Mouse (Mus musculus): ENCODE results near the gene Stmn1.
"Not testable (repeated sequence)": the region's sequence is repeated elsewhere in the genome, so short reads cannot be mapped to it uniquely, and the experiment has no call there.

The Stmn1 gene

GRCm38 (mm10) chr4:134484231-134484630 is 16.1 kb downstream of the Stmn1 start:
- DNase-seq (ENCODE audit: low spot score in 2 of 2), result no peak

DNA sequence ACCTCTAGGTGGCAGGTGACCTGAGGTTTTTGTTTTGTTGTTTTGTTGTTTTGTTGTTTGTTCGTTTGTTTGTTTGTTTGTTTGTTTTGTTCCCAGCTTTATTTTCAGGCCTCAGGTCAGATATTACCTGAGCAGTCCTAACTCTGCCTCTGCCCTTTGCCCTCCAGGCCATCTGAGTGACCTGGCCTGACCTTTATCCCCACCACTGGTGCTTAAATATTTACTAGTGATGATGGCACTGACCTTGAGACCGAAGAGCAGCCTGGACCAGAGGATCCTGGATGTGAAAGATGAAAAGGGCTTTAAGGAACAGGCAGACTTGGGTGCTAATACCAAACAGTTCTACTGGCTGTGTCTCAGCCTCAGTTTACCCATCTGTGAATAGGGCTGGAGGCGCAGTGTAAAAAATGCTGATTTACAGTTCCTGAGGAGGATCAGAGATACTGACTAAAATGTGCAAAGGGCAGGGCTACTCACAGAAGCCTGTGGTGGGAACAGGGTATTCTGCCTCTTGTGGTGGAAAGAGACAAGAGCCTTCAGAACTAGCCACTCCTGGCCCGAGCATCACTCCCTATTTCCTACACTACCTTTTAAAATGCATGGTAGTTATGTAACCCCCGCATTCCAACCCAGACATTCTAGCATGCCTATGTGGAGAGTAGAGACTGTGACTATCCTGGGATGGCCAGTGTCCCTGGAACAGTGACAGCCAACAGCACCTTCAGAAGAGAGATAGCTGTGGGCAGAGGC is 17.2 kb downstream of the Stmn1 start:
- no peak for DNase-seq (ENCODE audit: low spot score in 2 of 2)

GRCm38 (mm10) chr4:134488211-134488610 is 20.1 kb downstream of the Stmn1 start:
- DNase-seq (ENCODE audit: low spot score in 2 of 2), result peak in 1 of 2 experiments; percentile 37

- no peak for DNase-seq (ENCODE audit: low spot score in 2 of 2)
Observed at GRCm38 (mm10) chr4:134489986-134490665, 22.0 kb downstream of the Stmn1 start.

DNA sequence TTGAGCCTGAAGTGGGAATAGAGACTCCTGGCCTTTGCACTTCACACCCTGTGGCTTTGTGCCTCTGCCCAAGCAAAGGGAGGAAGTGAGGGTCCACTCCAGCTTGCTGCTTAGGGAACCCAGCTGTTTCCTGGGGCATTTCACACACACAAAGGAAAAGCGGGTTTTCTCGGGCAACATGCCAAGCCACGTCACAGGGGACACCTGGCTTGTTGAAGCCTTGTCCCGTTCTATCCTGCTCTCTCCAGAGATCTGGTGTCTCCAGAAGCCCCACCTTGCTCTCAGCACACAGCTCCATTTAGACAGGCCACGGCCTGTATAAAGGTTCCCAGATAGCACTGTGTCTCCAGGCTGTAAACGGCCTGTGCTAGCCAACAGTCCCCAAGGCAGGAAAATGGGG is 23.6 kb downstream of the Stmn1 start:
- peak in 1 of 2 experiments; percentile 55 for DNase-seq (ENCODE audit: low spot score in 2 of 2)

DNA sequence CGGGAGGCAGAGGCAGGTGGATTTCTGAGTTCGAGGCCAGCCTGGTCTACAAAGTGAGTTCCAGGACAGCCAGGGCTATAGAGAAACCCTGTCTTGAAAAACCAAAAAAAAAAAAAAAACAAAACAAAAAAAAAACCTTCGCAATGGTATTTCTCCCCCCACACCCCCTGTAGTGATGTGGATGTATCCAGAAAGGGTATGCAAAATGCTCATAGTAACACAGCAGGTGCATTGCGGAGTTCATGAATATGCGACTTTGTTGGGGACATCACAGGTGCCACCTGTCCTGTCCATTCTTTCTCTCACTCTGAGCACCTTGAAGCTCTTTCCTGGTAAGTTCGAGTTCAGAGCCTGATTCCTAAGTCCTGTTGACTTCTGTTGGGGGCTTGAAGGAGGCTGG is 26.0 kb downstream of the Stmn1 start:
- not testable (repeated sequence) for DNase-seq (ENCODE audit: low spot score in 2 of 2)

DNA sequence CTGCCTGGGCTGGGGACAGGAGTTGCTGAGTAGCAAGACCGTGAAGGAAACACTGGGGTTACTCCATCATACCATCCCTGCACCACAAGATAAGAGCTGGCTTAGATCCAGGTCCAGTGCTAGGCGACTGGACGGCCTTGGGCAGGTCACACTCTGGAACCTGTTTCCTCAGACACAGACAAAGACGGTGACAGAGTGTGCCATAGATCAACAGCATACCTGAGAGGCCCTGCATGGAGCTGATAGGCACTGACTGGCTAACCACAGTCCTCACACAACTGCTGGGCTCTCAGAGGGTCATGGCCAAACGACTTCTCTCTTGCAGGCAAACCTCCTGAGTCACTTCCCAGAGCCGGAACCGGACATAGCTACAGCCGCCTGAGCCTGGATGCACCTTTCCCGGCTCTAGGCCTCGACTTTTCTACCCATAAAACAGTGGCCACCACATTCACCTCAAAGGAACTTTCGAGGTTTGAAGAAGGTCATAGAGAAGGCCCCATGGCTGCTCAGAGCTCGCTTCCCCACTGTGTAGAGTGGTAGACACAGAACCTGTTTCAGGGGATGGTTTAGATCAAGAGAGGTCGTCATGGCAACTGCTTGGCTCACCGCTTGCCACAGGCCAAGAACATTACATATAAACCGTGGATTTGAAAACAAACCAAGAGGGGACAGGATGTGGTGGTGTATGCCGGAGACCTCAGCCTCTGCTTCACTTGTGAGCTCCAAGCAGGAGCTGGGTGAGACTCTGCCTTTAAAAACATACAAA is 26.8 kb downstream of the Stmn1 start:
- DNase-seq (ENCODE audit: low spot score in 2 of 2), result no peak

GRCm38 (mm10) chr4:134495546-134495923 is 27.4 kb downstream of the Stmn1 start:
- no peak for DNase-seq (ENCODE audit: low spot score in 2 of 2)

- peak; percentile 74 to 82 for DNase-seq (ENCODE audit: low spot score in 2 of 2)
Observed at GRCm38 (mm10) chr4:134496595-134497210, 28.6 kb downstream of the Stmn1 start, which contains the start of gene Paqr7. TSS of gene Paqr7 (plus strand) at chr4:134496697.

- DNase-seq (ENCODE audit: low spot score in 2 of 2), result no peak
Observed at GRCm38 (mm10) chr4:134497223-134497622, 29.1 kb downstream of the Stmn1 start.

DNA sequence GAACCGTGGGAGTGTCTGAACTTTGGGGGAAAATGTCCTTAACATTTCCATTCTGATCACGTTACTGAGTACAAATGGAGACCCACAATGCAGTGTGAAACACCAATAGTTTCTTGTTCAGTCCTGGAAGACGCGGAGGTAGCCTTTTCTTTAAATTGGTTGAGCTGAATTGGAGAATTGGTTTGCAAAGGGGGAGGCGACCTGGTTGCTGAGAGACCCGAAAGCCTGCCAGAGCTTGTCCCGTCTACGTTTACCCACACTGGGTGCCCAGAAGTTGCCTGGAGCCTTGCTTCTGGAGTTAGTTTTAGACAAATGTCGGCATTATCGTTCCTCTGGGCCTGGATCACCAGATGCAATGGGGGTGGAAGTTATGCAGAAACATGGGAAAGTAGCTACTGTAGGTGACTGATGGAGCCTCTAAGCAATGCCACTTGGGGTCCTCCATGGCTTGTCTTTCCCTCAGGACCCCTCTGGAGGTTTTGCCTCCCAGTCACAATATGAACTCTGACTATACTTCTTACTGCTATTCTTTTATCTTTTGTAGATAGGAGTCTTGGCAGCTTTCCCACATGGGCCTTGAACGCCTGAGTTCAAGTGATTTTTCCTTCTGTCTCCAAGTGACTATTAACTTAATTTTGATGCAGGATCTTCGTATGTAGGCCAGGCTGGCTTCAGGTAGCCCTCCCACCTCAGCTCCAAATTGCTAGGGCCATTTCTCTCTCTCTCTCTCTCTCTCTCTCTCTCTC is 30.0 kb downstream of the Stmn1 start:
- DNase-seq (ENCODE audit: low spot score in 2 of 2), result no peak

DNA sequence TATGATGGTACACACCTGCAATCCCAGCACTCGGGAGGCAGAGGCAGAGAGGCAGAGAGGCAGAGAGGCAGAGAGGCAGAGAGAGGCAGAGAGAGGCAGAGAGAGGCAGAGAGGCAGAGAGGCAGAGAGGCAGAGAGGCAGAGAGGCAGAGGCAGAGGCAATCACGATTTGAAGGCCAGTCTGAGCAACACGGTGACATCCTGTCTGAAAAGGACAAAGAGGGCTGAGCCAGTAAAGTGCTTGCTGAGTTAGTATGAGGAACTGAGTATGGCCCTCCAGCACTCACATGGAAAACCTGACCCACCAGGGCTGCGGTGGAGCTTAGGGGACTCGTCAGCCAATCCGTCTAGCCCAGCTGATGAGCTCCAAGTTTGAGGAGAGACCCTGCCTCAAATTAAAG is 30.9 kb downstream of the Stmn1 start:
- not testable (repeated sequence) for DNase-seq (ENCODE audit: low spot score in 2 of 2)

DNA sequence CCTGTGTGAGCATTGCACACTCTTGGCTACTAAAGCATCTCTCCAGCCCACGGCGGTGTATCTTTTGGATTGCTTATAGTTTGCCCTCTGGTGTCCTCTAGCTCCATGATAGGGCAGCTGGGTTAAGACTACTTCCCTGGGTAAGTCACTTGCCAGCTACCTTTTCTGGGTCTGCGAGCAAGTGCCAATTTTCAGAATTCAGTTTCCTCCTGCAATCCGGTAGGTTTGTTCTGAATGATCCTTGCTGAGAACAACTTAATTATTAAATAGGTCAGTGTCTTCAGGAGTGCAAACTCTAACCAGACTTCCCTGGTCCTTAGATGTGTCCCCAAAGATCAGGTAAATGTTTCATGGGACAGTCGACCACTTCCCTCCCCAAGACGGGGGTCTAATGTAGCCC is 33.0 kb downstream of the Stmn1 start:
- no peak for DNase-seq (ENCODE audit: low spot score in 2 of 2)

- DNase-seq (ENCODE audit: low spot score in 2 of 2), result no peak
Observed at GRCm38 (mm10) chr4:134503686-134504357, 35.7 kb downstream of the Stmn1 start.

DNA sequence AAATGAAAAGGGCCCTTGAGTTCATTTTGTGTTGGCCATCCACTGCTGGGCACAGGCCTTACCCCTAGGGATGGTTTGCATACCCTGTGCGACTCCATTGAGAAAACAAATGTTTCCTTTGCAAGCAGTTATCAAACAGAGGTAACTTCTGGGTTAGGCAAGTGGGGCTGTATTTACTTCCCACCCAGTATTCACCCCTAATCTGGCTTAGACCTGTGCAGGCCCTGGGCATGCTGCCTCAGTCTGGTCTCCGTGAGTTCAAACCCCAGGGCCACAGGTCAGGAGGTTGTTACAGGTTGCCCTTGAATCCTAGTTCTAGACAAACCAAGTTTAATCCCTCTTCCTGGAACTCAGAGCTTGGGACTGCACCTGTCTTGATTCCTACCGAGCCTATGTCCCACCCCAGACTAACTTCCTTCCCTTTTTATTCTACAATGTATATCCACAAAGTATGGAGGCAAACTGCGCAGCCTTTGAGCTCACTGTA is 37.2 kb downstream of the Stmn1 start:
- DNase-seq (ENCODE audit: low spot score in 2 of 2), result no peak

GRCm38 (mm10) chr4:134505966-134506594 is 38.0 kb downstream of the Stmn1 start:
- no peak for DNase-seq (ENCODE audit: low spot score in 2 of 2)

DNA sequence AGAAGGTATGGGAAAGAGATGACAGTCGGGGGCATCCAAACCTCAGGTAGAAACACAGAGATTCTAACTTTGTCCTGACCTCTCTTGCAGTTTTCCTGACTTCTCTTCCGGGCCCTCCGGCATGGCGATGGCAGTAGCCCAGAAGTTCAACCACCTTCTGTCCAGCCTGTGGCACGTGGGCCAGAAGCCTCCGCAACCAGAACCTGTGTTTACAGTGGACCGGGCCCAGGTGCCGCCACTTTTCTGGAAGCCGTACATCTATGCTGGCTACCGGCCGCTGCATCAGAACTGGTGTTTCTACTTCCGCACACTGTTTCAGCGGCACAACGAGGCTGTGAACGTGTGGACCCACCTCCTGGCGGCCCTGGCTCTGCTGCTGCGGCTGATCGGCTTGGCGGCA is 38.6 kb downstream of the Stmn1 start:
- no peak for DNase-seq (ENCODE audit: low spot score in 2 of 2)

GRCm38 (mm10) chr4:134510396-134510795 is 42.3 kb downstream of the Stmn1 start:
- no peak for DNase-seq (ENCODE audit: low spot score in 2 of 2)

- peak; percentile 69 to 73 for DNase-seq (ENCODE audit: low spot score in 2 of 2)
Observed at GRCm38 (mm10) chr4:134510845-134511411, 42.8 kb downstream of the Stmn1 start, which contains the start of gene Aunip. TSS of gene Aunip (plus strand) at chr4:134510999.

GRCm38 (mm10) chr4:134511730-134512129 is 43.6 kb downstream of the Stmn1 start:
- no peak for DNase-seq (ENCODE audit: low spot score in 2 of 2)

Data from urinary bladder, adult 18-20 months (tissue).